Mouse (Mus musculus) gastrocnemius, postnatal 4 days (tissue): ENCODE measurements around the gene Numb. TPM values are rescaled to one million over a fixed set of nuclear protein-coding genes. Genes with fewer than 3 reads are reported as not detected.

Source experiments
- DNase-seq, 2 experiments: peaks; one replicate each; pipeline ENCODE4 v3.0.0; 2021 to 2022; ENCODE audit warnings: low spot score in 2 of 2, mixed read lengths in 2 of 2
- total RNA-seq, 2 experiments: library from RNA; stranded (reverse); gene quantifications; 2 replicates each; pipeline ENCODE4 v1.2.3; 2021

Gene Numb
- total RNA-seq, 2 experiments from 2014 or later, result 26.5 to 28.8 TPM

DNA sequence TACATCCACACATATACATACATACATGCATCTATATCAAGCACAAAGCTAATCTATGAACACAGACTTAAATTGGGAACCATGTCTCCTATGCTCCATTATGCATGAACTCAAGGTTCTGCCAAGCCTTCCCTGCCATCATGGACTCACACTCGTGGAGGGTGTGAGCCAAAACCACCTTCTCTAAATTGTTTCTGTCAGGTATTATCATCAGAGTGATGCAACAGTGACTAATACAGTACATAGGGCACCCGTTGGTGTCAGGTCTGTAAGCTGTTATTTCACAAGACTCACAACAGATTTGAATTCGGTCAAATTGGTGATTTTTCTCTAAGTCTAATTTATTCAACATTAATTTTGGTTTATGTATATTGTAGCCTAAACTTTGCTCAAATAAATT is 67.5 kb downstream of the Numb start:
- no peak for DNase-seq

DNA sequence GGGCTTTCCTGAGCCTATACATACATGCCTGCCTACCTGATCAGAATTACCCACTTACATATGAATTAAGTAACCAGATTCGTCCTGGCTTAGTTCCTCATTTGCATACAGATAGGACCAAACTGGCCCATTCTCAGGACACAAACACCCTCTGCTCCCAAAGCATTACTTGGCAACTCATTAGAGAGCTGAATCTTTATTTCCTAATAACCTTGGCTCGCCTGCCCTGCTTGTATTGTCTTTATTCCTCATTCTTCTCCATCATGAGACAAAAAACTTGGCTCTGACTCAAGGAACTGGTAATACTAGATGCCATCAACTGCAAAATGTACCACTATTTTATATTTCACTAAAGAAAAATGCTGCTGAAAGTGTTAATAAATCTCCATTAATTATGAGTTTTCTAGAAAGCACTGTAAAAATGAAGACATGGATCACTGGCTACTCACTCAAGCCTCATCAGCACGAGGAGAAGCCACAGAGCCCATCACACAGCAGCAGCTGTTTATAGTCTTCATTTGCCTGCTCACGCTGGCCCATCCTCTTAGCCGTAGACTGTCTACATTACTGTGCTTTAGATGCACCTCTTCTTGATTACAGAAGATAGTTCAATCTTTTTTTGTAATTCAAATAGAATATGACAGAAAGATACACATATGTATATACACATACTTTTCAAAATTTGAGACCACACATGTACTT is 69.1 kb downstream of the Numb start:
- no peak for DNase-seq

DNA sequence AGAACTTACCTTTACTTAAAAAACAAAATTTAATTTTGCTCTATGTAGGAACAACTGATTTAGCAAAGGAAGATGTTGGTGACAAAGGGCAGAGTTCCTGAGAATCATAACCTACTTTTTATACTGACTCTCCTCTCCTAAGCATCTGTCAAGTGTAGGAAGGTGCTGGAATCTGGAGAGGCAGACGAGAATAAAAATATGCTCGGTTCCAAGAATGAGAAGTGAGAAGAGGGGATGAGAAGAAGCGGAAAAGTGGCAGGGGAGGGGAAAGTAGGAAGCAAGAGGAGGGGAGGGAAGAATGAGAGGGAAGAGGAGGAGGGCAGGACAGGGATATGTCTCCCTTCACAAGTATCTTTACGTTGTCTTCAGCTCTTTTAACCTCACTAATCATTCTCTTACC is 71.4 kb downstream of the Numb start:
- DNase-seq, result no peak

DNA sequence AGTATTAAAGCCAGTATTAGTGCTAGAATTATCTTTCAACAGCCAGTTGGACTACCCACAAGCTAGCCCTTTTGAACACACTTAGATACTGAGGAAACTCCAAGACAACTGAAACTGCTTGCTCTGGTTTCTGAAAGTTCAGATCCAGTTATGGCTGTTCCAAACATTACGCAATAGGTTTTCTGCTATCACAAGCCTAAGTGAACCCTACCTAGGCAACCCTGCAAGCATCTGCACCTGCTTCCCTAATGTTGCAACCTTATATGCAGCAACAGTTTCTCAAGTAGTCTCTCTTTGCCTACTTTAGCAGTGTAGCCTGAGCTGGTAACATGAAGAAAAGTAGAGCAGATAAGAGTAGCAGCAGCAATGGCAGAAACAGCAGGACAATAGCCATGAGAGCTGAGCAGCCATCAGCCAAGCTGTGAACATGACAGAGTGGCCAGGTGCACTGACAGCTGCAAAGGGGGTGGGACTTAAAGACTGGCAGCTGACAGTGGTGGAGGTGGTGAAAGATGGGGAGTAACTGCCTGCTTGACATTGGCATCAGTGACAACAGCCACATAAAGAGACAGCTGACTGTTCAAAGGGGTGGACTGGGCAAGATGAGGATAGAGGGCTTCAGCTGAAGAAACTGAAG is 73.0 kb downstream of the Numb start:
- DNase-seq, result no peak

DNA sequence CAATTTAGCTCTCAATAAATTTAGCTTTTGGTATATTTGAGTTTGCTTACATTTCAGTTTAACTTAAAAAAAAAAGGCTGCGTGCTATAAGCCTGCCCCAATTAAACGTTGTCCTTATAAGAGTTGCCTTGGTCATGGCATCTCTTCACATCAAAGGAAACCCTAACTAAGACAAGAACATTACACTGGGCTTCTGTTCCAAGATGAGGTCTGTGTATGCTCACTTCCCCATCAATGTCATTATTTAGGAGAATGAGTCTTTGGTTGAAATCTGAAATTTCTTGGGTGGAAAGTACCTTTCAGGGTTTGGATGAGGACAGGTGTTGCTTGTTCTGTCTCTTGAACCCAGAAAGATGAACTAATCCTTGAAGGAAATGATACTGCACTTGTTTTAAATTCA is 73.9 kb downstream of the Numb start:
- DNase-seq, result no peak

DNA sequence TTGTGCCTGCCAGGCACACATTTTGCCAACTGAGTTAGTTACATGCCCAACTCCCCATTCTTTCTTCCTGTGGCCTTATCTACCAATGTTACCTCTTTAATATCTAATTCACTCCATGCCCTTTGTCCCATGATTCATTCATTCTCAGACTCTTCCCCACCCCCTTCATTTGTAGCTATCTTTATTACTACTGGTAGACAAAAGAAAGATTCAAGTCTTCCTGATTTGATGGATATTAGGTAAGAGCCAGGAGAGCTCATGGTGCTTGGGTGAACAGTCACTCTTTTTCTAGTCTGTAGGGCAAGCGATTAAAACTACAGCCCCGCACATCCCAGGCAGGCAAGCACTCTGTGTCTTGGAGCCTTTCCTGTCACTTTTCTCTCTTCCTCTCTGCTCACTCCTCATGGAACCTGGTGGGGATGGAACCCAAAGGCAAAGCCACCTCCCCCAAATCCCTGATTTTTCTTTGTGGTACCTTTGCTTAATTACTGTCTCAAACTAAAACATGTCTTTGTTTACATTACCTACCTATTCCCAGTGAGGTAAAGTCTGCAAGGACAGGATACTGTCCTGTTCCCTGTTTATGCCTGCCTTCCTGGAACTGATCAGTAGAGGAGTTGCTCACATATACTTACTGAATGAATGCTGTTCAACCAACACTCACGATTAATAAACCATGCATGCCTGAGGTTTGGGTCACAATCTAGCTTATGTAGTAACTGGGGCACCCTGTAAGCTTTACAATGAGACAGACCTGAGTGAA is 78.9 kb downstream of the Numb start:
- no peak for DNase-seq

DNA sequence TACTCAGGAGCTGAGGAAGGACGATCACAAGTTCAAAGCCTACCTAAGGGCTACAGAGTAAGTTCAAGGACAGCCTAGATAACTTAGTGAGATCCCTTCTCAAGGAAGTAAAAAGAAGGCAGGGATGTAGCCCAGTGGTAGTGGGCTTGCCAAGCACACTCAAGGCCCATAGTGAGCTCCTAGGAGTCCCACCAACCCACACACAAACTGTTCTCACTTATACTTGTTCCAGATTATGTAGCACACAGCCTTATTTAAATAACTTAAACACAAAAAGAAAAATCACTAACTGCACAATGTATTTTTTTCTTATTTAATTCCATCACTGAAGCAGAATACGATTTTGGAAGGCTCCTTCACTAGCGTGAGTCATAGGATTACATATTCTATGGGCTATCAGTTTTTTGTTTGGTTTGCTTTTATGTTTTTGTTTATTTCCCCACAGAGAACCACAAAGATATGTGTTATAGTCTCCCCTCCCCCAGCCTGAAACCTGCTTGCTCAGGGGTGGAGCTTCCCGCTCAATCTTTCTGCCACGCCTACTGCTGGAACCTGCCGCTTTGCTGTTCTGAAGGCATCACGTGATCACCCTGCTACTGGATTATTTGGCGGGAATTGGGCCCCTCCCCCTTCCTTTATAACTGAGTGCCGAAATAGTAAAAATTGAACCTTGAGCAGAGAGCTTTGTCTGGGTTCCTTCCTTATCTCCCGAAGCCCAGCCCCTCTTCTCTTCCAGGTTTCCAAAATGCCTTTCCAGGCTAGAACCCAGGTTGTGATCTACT is 80.1 kb downstream of the Numb start:
- DNase-seq, result no peak

DNA sequence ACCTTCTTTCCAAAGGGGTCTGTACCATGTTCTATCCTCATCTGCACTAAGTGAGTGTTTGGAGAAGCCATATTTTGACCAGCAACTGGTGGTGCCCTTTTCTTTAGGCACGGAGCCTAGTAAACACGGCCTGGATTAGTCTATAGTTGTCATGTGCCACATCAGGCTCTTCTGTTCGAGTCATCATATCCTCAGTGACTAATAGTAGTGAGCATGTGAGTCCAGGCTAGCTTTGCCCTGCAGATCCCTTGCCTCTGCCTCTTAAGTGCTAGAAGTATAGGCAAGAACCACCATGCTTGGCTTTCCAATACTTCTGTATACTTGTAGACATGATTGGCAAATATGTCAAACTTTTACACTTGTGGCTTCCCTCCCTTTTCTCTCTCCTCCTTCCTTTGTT is 87.8 kb downstream of the Numb start:
- no peak for DNase-seq

DNA sequence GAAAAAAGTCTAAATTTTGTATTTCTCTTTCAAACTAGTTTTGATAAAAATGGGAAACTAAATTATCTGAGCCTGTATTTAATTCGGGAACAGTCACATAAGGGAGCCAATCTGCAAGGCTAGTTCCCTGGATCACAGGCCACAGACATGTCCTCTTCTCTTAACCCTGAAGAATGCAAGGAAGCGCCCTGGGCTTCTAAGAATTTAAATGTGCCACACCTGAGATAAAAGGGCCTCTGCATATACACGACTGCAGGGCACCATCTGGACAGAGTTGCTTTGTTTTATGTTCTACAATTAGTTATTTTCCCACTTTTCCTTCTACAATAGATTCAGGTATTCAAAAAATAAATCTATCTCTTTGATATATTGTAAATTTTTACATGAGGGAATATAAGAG is 91.3 kb downstream of the Numb start:
- DNase-seq, result no peak

DNA sequence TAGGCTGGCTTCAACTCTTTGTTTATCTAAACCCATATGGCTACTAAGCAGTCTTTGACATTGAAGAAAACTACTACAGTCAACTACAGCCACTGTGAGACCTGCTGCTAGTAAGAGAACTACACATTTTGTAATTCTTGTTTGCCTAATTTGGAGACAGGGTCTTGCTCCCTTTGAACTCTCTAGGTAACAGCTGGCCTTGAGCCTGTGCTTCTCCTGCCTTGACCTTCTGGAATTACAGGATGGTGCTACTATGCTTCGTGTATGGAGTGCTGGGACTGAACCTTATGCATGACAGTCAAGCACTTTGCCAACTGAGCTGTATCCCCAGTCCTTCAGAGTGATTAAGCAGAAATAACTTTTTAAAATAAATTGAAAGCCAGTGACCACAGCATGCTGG is 105.1 kb downstream of the Numb start:
- DNase-seq, result no peak

DNA sequence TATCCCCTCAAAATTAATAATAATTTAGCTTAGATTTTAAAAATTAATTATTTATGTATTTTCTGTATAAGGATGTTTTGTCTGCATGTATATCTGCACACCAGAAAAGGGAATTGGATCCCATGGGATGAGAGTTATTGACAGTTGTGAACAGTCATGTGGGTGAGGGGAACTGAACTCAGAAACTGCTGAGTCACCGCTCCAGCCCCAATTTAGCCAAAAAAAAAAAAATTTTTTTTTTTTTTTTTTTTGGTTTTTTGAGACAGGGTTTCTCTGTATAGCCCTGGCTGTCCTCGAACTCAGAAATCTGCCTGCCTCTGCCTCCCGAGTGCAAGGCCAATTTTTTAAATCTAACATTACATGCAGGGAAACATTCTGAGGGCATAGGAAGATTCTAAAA is 109.8 kb downstream of the Numb start:
- DNase-seq, result no peak

DNA sequence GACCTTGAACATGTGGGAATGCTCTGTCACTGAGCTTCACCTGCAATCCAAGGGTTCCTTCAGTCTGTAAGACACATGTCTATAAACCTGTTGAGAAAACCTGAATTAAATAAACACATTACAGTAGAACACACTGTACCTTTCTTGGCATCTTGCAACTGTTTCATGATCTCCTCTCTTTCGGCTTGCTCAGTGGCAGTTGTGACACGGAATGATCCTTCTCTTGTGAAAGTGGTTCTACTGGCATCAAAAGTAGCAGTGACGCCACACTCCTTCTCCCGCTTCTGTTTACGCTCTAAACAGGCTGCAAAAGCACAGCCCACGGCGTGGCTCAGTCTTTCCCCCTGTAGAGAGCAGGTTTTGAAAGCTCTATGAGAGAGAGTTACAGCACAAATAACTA is 118.1 kb downstream of the Numb start:
- DNase-seq, result no peak

DNA sequence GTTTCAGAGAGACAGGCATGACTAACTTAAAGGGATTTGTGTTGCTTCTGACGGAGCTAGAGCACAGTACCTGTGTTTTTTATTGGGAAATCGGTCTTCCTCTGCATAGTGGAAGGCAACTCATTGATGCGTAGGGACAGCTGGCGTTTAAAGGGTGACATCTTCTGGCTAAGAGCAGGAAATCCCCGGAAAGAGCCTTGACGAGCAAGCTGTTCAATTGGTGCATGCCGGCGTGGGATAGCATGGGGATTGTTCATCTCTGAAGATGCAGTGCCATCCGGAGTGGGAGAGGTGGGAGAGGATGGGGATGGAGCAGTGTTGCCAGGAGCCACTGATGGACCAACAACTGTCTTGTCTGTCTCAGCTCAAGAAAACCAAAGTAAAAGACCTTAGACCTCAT is 120.8 kb downstream of the Numb start:
- DNase-seq, result no peak

DNA sequence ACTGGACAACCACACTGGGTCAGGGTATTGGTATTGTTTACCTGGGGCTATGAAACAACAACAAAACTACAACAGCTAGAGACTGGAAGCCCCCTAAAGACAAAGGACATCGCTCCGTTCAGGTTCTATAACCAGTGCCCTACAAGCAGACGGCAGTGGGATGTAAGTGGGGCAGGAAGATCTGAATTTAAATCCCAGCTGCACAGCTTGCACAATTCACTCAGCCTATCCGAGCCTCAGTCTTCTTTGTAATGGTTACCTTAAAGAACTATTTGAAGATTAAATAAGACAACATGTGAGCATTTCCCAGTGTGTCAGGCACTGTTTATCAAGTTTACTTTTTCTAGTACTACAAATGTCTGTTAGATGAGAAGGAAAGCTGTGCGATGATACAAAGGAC is 123.4 kb downstream of the Numb start:
- no peak for DNase-seq

DNA sequence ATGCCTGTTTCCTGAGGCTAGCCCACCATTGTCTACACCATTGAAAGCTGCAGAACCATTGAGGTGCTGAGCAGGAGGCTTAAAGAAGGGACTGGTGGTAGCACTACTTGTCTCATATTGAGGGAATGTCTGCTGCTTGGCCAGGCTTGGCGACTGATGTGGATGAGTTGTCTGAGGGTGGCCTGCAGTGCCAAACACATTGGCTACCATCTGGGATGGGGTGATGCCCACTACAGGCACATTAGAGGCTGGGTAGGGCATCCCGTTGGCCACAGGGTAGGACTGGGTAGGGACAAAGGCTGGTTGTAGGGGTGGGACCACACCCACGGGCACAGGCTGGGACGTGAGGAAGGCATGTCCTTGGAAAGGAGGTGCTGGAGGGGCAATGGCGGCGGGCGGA is 126.1 kb downstream of the Numb start:
- no peak for DNase-seq

DNA sequence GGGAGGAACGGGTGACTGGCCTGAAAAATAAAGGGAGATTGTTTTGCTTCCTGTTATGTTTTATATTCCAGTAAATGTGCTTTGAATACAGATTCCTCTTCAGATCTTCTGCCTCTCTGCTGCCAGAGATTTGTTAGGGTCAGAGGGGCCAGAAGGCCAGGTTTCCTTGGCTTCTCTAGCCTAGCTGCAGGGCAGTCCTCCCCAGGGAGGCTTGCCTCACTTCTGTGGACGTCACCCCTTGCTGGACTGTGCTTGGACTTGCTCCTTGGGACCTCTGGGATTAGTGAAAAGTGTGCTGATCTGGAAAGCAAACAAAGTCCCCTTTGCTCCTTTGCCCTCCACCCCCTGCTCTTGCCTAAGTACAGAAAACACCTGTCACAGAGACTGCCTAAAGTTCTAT is 126.7 kb downstream of the Numb start:
- no peak for DNase-seq

DNA sequence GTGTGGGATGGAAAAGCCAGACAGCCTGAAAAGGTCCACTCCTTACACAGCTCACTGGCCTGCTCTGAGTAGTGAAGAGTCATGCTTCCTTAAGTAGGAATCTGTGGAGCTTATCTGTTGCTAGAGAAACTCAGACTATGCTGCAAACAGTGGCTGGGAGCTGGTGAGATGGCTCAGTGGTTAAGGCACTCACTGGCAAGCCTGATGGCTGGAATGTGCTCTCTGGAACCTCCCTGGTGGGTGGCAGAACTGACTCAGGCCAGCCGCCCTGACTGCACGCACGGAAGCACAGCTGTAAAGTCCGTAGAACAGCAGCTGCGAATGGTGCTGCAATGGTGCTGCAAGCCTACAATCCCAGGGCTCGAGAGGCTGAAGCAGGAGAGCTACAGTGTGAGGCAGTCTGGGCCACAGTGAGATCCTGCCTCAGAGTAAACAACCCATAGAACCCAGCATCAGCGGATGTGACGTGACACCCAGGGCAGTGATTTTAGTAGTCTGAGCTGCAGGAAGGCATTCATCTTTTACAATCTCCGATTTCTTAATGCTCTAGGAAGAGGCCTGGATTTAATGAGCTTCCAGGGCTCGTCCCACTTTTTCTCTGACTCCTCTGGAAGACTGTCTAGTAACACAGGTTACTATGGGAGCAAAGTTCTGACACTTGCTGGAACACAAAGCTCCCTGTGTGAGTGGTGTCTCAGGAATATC is 128.9 kb downstream of the Numb start:
- peak in 1 of 2 experiments; percentile 6 for DNase-seq

DNA sequence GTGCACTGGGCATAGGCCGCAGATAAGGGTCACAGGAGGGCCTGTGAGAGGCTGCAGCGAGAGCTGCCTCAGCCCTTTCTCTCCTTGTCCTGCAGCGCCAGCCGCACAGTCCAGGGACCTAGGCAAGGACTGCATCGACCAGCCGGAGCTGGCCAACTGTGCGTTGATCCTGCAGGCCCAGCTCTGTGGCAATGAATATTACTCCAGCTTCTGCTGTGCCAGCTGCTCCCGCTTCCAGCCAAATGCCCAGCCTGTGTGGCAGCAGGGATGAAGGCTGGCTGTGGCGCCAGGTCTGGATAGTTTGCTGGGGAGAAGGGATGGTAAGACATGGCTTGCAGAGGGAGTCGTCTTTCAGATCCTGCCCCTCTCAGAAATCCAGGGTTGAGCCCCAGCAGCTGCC is 130.0 kb downstream of the Numb start:
- DNase-seq, result no peak

DNA sequence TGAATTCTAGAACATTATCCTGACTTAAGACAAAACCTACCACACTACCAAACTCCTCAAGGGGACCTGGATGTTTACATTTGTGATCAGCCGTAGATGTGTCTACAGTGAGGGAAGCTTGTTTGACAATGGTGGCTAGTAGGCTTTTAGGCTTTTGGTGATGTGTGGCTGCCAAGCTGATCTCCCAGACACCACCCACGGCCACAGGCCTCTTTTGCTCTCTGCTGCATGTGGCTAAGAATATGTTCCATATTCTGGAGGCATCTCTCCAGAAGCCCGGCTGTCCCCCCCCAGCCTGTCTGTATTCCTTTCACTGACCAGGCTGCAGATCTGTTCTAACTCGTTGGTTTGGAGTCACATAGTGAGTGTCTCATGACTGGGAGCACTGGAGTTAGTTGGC is 131.0 kb downstream of the Numb start:
- no peak for DNase-seq

DNA sequence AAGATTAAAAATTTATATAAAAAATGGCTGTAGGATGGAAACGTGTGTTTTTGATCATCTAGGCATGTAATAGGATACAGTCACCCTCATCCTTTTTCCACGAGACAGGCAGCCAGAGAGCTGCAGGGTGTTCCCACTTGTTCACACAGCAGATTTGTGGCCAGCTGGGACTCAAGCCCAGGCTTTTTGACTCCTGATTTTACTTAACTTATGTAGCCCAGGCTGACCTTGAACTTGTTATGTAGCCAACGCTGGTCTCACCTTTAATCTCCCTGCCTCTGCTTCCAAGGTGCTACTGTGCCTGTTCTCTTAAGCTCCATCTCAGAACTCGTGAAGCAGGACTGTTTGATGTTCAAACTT is 132.0 kb downstream of the Numb start:
- peak in 1 of 2 experiments; percentile 14 for DNase-seq
